Mouse (Mus musculus) telencephalon, adult 2 months (tissue): ENCODE results near the gene Hoxc8.

Experiments used
- DNase-seq: peaks from one replicate; pipeline ENCODE4 v3.0.0-alpha.2; 2011; ENCODE audit warnings: low read depth, low spot score

Hoxc8 gene

DNA sequence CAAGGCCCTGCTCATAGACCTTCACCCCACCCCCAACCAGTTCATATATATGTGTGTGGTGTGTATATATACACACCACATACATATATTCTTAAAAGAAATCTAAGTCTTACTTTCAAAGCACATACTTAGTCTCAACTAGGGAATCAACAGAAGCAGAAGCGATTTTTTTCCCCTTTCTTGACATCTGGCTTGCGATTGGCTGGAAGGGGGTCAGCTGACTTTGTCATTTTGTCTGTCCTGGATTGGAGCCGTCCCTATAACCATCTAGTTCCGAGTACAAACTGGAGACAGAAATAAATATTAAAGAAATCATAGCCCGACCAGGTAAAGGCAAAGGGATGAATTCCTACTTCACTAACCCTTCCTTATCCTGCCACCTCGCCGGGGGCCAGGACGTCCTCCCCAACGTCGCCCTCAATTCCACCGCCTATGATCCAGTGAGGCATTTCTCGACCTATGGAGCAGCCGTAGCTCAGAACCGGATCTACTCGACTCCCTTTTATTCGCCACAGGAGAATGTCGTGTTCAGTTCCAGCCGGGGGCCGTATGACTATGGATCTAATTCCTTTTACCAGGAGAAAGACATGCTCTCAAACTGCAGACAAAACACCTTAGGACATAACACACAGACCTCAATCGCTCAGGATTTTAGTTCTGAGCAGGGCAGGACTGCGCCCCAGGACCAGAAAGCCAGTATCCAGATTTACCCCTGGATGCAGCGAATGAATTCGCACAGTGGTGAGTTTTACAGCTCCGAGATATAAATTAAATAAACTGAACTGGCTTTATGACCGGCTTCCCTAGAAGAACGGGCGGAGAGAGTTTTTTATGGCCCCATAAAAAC is 19.1 kb downstream of the Hoxc8 start:
- DNase-seq: no peak

DNA sequence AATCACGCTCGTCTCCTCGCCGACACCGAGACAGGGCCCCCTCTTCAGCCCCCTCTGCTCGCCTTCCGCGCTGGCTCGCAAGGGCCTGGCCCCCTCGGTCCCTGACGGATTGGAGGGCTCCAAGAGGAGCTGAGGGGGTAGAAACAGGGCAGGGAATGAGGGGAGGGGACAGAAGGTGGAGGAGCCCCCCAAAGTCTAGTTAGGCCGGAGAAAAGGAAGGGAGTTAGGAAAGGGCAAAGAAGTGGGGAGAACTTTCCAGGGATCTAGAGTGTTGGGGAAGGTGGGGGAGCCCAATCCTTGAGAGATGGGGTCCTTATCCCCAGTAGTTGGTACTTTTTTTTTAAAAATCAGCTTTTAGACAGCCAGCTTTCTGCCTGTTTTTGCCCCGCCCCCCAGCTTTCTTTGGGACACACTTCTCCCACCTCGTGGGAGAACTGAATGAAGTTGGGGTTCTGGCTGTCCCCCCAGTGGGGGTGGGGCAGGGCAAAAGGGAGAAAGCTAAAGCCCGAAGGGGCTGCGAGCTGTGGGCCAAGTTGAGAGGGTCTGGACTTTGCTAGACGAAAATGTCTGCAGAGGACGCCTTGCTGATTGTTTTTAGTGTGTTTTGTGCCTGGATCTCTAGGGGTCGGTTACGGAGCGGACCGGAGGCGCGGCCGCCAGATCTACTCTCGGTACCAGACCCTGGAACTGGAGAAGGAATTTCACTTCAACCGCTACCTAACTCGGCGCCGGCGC is 19.9 kb downstream of the Hoxc8 start:
- no peak for DNase-seq

DNA sequence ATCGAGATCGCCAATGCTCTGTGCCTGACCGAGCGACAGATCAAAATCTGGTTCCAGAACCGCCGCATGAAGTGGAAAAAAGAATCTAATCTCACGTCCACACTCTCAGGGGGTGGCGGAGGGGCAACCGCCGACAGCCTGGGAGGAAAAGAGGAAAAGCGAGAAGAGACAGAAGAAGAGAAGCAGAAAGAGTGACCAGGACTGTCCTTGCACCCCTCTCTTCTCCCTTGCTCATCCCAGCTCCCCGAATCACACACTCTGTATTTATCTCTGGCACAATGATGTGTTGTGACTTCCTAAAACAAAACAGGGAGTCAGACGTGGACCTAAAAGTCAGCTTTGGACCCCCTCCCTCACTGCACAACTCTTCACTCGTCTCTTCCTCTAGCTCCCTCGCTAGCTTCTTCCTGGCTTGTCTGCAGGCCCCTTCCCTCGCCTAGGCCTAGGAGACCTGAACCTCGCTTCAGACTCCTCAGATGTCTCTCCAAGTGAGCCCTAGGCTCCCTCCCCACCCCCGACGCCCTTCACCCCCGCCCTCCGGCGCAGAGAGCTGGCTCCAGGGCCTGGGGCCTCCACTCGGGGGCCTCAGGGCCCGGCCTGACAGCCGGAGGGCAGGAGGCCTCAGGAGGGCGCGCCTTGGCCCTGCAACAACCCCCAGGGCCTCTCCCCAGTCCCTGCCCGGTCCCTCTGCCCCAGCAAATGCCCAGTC is 20.6 kb downstream of the Hoxc8 start:
- DNase-seq: no peak

DNA sequence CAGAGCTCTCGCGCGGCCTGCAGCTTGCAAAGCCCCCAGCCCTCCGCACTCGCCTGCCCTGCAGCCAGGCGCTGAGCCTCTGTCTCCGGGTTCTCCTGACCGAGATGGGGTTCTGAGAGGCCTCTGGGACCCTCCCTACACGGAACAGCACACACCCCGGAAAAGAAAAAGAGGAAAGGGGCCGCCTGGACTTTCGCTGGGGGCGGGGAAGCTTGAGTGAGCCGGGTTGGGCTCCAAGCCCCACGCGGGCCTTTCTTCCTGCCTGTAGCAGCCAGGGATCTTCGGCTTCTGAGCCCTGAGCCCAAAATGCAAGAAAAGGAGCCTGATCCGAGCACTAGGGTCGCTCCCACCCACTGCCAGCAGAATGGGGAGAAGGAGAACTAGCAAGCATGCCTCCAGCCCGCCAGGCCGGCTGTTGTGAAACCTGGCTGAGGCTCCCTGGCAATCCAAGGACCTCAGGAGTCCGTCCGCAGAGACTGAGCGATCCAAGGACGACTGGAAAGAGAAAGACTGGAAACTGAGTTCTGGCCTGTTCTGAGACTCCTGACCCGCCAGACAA is 21.6 kb downstream of the Hoxc8 start:
- DNase-seq: no peak

DNA sequence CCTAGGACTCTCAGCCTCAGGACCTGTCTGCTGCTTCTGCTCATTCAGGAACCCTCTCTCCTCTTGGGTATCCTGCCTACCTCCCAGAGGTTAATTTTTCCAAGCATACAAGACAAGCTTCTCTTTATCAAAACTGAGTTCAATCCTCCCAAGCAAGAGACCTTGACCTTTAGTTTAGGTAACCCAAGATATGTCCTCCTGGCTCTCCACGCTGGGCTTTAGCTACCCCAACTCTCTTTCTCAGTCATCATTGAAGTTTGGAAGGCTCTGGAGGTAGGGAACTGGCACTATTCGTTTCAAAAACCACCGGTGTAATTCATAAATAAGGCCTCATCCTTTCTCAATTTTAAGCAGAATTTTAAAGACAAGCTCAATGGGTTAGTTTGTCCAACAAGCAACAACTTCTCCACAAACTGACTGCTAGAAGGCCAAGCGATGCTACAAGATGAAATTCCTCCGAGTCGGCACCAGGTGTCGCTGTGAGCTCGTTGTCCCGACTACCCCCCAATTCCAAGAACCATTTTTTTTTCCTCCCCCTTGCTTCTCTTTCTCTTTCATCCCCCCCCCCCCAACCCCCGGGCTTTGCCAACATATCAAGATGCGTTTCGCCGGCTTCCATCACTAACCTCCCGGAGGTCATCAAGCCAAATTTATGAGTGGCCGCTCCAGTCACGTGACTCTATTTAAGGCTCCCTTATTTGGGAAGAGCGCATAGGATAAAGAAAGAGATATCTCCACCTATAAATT is 23.0 kb downstream of the Hoxc8 start:
- peak; percentile 28 for DNase-seq

DNA sequence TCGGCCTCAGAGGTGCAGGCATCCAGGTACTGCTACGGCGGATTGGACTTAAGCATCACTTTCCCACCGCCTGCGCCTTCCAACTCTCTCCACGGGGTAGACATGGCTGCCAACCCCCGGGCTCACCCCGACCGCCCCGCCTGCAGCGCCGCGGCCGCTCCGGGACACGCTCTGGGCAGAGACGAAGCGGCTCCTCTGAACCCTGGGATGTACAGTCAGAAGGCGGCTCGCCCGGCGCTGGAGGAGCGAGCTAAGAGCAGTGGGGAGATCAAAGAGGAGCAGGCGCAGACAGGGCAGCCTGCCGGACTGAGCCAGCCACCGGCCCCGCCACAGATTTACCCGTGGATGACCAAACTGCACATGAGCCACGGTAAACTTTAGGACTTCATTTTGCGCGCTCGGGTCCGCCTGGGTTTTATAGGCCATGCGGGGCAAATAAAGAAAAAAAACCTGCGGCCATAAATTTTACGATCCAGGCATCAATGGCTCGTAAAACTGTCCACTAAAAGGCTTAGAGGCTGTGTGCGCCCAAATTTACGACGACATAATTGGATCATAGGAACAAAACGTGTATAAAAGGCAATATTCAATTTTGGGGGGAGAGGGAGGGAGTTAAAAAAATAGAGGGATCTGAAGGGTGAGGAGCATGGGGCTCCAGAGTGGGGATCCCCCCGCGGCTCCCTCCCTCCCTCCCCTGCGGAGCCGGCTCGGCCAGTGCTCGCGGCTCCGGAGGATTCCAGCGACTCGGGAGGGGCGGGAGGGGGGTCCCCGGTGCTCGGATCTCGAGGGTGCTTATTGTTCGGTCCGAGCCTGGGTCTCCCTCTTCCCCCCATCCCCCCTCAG is 24.0 kb downstream of the Hoxc8 start:
- DNase-seq: no peak

DNA sequence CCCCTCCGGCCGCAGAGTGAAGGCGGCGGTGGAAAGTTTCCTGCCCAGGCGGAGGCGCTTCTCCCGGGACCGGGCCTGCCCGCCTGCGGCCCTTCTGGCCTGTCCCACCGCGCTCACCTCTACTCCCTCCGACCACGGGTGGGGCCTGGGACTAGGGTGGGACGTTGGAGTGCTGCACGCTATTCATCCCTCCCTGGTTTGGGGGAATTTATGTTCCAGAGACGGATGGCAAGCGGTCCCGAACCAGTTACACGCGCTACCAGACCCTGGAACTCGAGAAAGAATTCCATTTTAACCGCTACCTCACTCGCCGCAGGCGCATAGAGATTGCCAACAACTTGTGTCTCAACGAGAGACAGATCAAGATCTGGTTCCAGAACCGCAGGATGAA is 24.6 kb downstream of the Hoxc8 start:
- DNase-seq: no peak

DNA sequence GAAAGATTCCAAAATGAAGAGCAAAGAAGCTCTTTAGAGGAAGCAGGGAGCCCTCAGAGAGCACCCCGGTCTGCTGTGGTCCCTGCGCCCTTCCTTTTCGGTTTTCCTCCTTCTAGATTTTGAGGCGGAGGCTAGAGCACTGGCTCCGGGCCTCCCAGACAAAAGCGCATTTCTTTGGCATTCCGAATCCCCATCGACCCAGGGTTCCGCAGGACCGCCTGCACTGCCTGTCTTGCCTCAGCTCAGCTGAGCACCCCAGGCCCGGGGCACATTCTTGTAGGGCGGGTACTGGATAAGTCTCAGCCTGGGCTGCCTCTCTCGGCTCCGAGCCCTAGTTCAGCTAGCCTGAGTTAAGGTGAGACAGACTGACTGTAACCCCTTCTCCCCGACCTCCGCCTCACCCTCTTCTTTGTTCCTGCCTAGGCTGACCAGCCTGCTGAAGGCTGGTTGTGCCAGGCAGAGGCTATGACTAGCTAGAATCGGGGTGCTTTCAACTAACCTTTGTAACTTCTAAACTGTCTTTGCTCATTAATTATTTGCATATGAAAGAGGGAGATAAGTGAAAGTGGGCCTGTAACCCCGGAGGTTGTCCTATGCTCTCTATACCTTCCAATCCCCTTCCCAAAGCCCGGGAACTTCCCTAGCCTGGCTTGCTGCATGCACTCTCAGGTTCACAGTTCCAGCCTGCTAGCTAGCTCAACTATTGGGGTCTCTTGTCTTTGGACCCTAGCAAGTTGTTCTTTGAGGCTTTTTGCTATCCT is 25.2 kb downstream of the Hoxc8 start:
- DNase-seq: no peak

DNA sequence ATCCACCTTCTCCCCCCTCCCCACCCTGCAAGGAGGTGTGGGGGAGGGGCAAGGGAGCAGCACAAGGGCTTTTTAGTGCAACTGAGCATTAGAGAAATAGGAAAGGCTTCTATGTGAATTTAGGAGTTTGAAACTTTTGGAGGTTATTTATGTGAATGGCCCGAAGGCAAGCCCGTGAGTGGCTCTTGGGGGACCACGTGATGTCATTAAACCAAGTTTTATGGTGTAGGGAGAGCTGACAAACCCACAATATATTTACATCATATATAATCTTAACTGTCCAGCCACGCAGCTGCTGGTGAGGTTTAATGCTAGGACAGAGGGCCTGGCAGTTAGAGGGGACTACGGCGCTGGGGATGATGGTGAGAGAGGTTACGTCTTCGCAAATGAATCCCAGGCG is 28.2 kb downstream of the Hoxc8 start, which contains the start of gene Hoxc4:
Hoxc4 (plus strand) TSS at position 299 of the 400 bp plus-strand sequence.
- no peak for DNase-seq

DNA sequence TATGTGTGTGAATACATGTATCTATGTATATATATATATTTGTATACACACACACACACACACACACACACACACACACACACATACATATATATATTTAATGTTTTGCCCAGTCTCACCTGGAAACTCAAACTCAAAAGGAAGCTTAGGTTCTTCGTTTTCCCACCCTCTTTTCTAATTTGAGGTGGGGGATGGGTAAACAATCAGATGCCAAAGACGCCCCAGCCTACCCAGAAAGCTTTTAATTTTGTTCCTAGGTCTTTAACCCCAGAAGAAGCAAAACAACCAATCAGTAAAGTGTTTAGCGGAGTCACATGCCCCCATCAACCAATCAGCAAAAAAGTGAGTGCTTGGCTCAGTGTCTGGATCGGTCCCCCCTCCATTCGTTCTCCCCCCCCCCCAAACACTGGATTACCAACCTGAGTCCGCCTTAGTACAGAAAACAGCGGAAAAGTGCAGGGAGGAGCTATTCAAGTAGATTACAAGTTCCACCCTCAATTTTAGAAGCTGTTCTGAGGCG is 30.6 kb downstream of the Hoxc8 start:
- no peak for DNase-seq

DNA sequence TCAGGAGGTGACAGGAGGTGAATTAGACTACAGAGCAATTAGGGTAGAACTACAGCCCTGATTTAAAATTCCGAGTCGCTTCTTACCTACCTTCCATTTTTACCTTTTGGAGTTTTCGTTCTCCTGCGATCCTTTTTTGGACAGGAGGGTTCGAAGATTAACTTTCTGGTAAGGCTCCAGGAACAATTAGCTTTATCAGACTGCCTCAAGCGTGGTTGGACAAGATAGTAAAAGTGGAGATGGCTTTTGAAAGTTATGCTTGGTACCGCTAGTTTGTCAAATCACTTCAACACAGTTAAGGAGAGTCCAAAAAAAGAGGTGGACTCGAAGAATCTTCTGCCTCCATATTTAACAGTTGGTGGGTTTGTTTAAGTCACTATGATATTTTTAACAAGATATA is 31.1 kb downstream of the Hoxc8 start:
- DNase-seq: no peak

DNA sequence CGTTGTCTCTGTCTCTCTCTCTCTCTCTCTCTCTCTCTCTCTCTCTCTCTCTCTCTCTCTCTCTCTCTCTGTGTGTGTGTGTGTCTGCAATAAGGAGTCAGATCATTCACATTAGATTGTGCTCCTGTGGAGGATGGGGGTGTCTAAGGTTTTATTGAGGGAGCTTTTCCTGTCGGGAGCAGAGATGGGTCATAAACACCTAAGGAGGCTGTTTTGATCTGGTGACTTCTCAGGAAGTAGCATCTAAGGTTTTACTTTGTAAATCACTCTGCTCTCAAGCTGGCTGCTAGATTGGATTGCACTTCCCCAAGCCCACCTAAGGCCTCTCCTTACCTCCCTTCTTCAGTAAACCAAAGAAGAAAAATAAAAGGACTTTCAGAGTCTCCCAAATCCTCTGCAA is 33.7 kb downstream of the Hoxc8 start:
- DNase-seq: no peak

DNA sequence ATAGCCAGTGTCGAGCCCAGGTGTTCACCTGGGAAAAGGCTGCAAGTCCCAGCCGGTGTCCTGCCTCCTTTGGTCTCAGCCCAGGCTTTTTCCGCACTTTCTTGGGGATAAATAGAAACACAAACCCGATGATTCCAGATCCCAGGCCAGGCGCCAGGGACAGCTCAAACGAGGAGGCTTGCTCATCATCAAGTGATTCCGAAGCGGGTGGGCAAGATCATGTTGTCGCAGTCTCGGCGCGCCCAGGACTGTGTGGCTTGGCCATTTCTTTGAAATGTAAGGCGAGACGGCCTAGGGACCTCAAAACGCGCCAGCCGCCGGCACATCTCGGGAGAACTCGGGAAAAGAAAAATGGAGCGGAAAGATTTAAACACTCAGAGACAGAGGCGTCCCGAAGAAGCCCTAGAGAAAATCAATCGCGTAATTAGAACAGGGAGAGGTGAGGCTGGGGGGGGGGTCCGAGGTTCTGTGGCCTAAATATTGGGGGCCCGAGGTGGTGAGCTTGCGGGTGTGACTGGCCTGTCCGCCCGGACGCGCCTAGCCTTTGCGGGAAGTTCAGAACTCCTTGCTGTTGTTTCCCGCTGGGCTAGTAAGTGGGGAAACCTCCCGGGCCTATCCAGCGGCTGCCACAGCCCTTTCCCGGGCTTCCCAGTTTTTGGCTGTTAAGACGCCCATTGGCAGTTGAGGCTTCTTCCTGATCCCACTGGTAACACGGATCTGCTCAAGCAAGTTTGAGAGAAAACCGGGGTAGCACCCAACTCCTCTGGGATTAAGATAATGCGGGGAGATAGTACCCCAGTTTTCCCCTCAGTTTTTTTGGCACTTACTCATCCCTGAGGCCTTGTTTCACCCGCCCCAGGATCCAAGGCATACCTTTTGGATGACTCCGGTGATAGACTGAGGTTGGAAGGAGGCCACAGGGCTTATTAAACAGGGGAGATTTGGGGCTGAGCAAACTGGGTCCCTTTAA is 37.1 kb downstream of the Hoxc8 start:
- no peak for DNase-seq

DNA sequence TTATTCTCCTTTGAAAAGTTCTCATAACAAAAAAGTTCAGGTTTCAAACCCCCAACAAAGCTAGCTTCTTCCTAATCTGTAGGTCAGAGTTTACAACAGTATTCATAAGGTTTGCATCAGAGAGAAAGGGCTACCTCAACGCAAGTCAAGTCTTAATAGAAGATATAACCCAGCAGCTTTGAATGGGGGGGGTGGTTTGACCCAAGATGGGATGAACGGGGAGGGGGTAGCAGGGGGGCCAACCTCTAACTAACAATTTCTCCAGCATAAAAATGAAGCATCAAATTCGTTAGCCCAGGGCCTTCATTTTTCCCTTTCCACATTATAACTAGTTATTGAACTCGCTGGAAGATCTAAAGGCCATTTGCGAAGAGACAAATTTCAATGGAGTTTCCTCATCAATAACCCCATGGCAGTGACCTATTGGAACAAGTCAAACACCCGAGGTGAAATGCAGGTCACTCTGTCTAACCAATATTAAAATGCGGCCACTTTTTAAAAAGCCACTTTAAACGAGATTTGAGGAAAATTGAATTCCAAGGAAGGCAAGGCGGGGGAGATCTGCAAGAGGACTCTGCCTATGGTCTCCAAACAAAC is 38.6 kb downstream of the Hoxc8 start:
- no peak for DNase-seq

DNA sequence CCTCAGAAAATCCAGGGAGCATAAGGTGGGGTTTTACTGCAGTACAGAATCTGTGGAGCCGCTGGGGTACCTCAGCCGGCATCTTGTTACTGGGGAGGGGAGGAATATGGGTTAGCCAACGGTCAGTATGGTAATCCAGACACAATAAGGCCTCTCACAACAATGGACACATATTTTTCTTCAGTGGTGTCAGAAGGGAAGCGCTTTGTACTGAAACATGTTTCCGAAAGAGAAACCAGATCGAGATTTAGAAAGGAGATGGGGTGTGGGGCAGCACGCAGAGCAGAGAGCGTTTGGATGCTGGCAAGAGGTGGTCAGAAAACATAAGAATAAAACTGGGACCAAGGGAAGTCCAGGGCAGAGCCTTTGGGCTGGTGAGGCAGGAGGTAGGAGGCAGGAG is 39.7 kb downstream of the Hoxc8 start:
- no peak for DNase-seq

DNA sequence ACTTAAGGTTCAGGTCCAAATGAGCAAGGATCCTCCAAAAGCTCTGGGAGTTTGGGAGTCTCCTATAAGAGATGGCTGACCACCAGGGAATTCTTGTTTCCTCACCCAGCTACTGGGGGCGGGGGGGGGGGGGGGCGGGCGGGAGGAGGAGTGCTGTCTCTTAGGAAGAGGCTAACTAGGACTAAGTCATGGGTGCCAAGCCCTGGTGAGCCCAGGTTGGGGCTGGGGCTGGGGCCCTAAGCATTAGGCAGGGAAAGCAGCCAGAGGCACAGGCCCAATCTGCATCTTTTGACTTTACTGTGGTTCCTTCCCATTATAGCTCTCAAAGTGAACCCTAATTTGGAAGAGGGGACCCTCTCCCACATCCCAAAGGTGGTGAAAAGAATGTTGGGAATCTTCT is 41.8 kb downstream of the Hoxc8 start:
- DNase-seq: no peak

DNA sequence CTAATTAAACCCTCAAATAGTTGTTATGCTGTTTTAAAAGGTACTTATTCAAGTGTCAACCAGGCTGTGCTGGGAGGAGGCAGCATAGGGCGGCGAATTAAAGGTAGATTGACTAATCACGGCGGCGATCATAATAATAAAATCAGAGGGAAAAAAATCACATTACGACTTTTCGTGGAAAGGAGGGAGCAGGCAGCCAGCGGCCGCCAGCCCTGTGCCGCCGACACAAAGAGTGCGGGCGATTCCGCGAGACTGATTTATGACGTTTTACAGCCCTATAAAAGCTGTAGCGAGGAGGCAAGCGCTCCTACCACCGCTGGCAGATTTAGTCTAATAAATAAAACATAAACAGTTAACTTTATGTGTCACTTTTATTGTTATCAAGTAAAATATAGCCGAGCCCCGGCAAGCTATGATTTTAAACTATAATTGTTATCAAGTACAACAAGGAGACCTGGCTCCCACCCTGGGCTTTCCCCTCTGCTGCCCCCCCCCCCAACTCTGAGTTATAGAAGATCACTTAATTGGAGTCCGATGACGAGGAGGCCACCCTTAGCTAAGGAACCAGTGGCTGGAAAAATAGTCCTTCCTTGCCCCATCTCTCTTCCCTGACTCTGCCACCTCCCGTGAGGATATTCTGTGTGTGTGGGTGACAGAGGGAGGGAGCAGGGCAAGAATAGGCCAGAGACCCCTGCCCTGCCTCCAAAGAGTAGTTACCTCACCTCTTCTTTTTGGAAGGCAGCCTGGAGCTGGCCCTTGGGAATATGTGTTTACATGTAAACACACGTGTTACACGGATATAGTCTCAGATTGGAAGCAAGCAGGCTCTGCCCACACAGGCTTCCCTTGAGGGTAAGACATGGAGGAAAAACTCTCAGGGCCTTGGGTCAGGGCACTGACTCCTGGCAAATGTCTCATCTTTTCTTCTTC is 42.5 kb downstream of the Hoxc8 start:
- no peak for DNase-seq
